Mouse (Mus musculus): ENCODE measurements at regions not wholly inside any gene's neighbourhood (a gene's known extent, or its start where the extent isn't known, plus 50 kb on each side); places are given as distances from the start of the nearest gene placed in this dataset.

DNA sequence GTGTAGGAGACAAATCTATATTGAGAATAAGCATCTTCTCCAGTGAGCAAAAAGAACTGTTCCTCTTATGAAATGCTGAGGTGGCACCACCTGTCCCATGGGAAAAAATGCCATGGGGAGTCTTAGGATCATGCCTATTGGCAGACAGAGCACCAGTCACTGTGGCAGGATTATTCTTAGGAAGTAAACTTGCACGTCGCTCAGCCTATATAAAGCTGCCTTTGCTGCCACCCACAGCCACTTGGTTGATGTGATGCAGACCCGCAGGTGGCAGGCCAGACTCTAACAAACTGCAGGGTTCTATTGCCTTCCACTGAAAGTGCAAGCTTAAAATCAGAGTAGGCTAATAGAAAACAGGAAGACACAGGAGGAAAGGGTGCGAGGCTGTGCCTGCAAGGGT, 126.7 kb downstream of the Gm826 start:
- Histone ChIP-seq H3K27me3 (ENCODE audit: insufficient read depth, low read length) (no peaks in the 10 kb centered on the region), H3K4me1 (ENCODE audit: insufficient read depth, low read length) (no peaks in the 10 kb centered on the region), H3K9ac (replicated peaks; ENCODE audit: low read length) (no peak overlapping the region), H3K9me3 (ENCODE audit: low read length) (no peaks in the 10 kb centered on the region), H3K4me3 (ENCODE audit: low read length) (no peak overlapping the region), H3K4me2 (ENCODE audit: low read depth, low read length) (no peak overlapping the region), H3K27ac (no peak overlapping the region), H3K36me3 (ENCODE audit: insufficient read depth, low read length) (no peaks in the 10 kb centered on the region)
- DNase-seq (ENCODE audit: low spot score) (peak; percentile 15), ATAC-seq (no peak)
- WGBS: 70% methylated on average over 4 of the region's 4 CpGs
- peak; percentile 31; the same call in 1 of the 2 replicates for TF ChIP-seq CTCF (IDR thresholded peaks at IDR 0.05; ENCODE audit: low read depth)

DNA sequence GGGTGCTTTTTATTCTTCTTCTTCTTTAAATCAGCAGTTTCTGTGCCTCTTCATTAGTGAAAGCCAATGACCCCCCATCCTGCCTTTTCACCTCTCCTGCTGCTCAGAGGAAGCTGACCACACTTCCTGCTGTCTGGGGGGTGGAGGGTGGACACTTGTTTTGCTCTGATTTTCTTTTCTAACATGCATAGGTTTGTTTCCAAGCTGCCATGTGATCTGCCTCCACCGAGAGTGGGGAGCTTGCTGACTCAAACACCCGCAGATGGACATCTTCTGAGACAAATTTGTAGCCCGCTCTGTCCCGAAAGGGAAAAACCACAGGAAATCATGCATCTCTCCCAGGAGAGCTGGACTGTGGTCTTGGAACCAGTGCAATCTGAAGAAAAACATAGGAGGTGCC, 141.3 kb downstream of the Gm826 start:
- no peak overlapping the region for H3K9ac ChIP-seq (replicated peaks; ENCODE audit: low read length)
- no peak for TF ChIP-seq CTCF (IDR thresholded peaks at IDR 0.05; ENCODE audit: low read depth)
- H3K27me3 ChIP-seq (ENCODE audit: insufficient read depth, low read length): no peaks in the 10 kb centered on the region
- WGBS: 69% methylated on average over 4 of the region's 4 CpGs
- DNase-seq (ENCODE audit: low spot score): no peak
- no peak overlapping the region for H3K4me3 ChIP-seq (ENCODE audit: low read length)
- H3K36me3 ChIP-seq (ENCODE audit: insufficient read depth, low read length): no peaks in the 10 kb centered on the region
- no peak overlapping the region for H3K4me2 ChIP-seq (ENCODE audit: low read depth, low read length)
- H3K27ac ChIP-seq: no peak overlapping the region
- ATAC-seq: no peak
- H3K9me3 ChIP-seq (ENCODE audit: low read length): no peaks in the 10 kb centered on the region
- H3K4me1 ChIP-seq (ENCODE audit: insufficient read depth, low read length): no peaks in the 10 kb centered on the region

DNA sequence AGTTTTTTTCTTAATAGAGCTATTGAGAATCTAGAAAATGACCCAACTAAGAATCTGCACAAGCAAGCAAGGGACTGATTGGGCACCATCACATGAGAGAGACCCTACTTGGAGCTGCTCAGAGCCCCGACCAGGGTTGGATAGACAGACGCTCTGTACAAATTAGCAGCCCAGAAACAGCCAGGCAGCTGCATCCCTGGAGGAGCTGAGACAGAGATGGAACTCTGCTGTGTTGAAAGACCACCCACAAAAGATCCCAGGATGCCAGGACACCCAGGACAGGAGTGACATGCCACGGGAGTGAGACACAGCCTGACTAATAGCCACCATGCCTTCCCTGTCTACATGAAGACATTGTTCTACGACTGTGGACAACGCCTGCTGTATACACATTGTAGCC, 147.9 kb downstream of the Gm826 start:
- DNase-seq (ENCODE audit: low spot score) (no peak), ATAC-seq (no peak)
- H3K9me3 ChIP-seq (ENCODE audit: low read length): no peaks in the 10 kb centered on the region
- H3K4me2 ChIP-seq (ENCODE audit: low read depth, low read length): no peak overlapping the region
- H3K27ac ChIP-seq: no peak overlapping the region
- H3K4me1 ChIP-seq (ENCODE audit: insufficient read depth, low read length): no peaks in the 10 kb centered on the region
- H3K9ac ChIP-seq (replicated peaks; ENCODE audit: low read length): no peak overlapping the region
- WGBS: 72% methylated on average over 5 of the region's 5 CpGs
- no peak for TF ChIP-seq CTCF (IDR thresholded peaks at IDR 0.05; ENCODE audit: low read depth)
- H3K4me3 ChIP-seq (ENCODE audit: low read length): no peak overlapping the region
- H3K27me3 ChIP-seq (ENCODE audit: insufficient read depth, low read length): no peaks in the 10 kb centered on the region
- H3K36me3 ChIP-seq (ENCODE audit: insufficient read depth, low read length): no peaks in the 10 kb centered on the region

DNA sequence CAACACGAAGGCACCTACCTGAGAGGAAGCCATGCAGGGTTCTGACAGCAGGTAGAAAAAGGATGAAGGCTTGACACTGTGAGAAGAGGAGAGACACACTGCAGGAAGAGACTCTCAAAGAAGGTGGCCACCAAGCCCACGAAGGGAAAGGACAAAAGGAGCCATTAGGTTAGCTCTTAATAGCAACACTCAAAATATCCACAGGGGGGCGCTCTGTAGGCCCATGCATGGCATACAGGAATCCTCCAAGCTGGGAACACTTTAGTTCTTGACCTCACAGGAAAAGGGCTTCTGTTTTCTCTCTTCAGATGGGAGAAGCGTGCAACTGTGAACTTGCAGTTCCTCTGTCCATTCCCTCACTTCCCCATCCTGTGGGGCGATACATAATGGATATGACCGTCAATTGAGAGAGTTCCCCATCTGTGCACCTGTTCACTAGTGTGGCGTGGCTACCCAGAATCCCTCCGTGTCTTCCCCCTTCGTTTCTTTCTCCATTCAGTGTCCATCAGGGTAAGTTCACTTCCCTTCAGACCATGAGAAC, 162.9 kb downstream of the Gm826 start:
- no peaks in the 10 kb centered on the region for H3K4me1 ChIP-seq (ENCODE audit: insufficient read depth, low read length)
- no peak overlapping the region for H3K9ac ChIP-seq (replicated peaks; ENCODE audit: low read length)
- ATAC-seq (no peak), DNase-seq (ENCODE audit: low spot score) (no peak)
- H3K4me2 ChIP-seq (ENCODE audit: low read depth, low read length): no peak overlapping the region
- H3K4me3 ChIP-seq (ENCODE audit: low read length): no peak overlapping the region
- H3K36me3 ChIP-seq (ENCODE audit: insufficient read depth, low read length): no peaks in the 10 kb centered on the region
- H3K27ac ChIP-seq: no peak overlapping the region
- H3K27me3 ChIP-seq (ENCODE audit: insufficient read depth, low read length): no peaks in the 10 kb centered on the region
- 73% methylated on average over 9 of the region's 9 CpGs for WGBS
- no peaks in the 10 kb centered on the region for H3K9me3 ChIP-seq (ENCODE audit: low read length)
- peak; percentile 17; the same call in 1 of the 2 replicates for TF ChIP-seq CTCF (IDR thresholded peaks at IDR 0.05; ENCODE audit: low read depth)

DNA sequence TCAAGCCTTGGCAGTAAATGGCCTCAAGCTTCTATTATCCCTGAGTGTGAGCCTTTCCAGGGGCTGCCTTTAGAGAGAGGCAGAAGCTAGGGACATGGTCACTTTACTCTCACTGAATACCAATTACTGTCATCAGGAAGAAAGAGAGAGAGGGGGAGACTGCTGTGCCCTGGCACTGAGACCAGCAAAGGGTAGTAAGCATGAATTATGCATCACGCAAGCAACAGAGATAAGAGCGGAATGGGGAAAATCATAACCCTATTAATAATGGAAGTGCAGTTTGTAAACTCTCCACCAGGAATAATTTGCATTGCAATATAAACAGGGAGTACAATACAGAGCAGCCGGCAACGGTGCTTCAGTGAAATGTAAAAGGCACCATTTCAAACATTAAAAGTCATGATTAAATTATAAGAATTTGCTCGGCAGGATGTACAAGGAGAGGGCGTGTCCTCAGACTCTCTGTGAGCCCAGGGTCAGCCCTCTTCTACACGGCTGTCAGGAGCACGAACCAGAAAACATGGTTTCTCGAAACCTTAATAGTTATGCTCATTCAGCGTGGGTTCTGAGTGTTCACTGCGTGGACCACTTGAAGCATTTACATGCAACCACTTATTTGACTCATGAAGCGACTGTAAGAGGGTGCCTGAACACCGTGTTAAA, 175.2 kb downstream of the Gm826 start:
- H3K36me3 ChIP-seq (ENCODE audit: insufficient read depth, low read length): no peaks in the 10 kb centered on the region
- no peak; the same call in 1 of the 2 replicates for TF ChIP-seq CTCF (IDR thresholded peaks at IDR 0.05; ENCODE audit: low read depth)
- DNase-seq (ENCODE audit: low spot score) (peak; percentile 20), ATAC-seq (peak; percentile 63)
- H3K9me3 ChIP-seq (ENCODE audit: low read length): no peaks in the 10 kb centered on the region
- peak overlapping the region; percentile 39 for H3K4me2 ChIP-seq (ENCODE audit: low read depth, low read length)
- H3K27me3 ChIP-seq (ENCODE audit: insufficient read depth, low read length): no peaks in the 10 kb centered on the region
- H3K27ac ChIP-seq: no peak overlapping the region
- no peak overlapping the region for H3K9ac ChIP-seq (replicated peaks; ENCODE audit: low read length)
- H3K4me3 ChIP-seq (ENCODE audit: low read length): no peak overlapping the region
- H3K4me1 ChIP-seq (ENCODE audit: insufficient read depth, low read length): no peaks in the 10 kb centered on the region
- 38% methylated on average over 13 of the region's 13 CpGs for WGBS

DNA sequence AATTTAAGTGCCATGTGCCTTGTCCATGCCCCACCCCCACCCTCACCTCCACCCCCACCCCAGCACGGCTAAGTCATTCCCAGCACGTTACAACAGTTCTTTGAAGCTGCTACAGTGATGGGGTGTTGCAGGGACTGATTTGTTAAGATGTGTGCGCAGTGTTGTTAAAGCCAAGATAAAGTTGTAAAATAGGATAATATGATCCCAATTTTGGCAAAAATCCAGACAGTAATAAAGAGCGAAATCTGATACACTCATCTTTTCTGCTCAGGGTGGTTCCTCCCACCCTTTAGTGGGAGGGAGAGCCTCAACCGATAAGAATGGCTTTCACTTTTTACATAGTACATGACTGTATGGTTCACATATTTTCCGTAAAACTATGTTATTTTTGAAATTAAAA, 180.2 kb downstream of the Gm826 start:
- Histone ChIP-seq H3K27me3 (ENCODE audit: insufficient read depth, low read length) (no peaks in the 10 kb centered on the region), H3K4me2 (ENCODE audit: low read depth, low read length) (no peak overlapping the region), H3K9ac (replicated peaks; ENCODE audit: low read length) (no peak overlapping the region), H3K4me1 (ENCODE audit: insufficient read depth, low read length) (no peaks in the 10 kb centered on the region), H3K27ac (no peak overlapping the region), H3K9me3 (ENCODE audit: low read length) (no peaks in the 10 kb centered on the region), H3K4me3 (ENCODE audit: low read length) (no peak overlapping the region), H3K36me3 (ENCODE audit: insufficient read depth, low read length) (no peaks in the 10 kb centered on the region)
- WGBS: 75% methylated on average over 6 of the region's 6 CpGs
- no peak for TF ChIP-seq CTCF (IDR thresholded peaks at IDR 0.05; ENCODE audit: low read depth)
- no peak for DNase-seq (ENCODE audit: low spot score)
- ATAC-seq: no peak

DNA sequence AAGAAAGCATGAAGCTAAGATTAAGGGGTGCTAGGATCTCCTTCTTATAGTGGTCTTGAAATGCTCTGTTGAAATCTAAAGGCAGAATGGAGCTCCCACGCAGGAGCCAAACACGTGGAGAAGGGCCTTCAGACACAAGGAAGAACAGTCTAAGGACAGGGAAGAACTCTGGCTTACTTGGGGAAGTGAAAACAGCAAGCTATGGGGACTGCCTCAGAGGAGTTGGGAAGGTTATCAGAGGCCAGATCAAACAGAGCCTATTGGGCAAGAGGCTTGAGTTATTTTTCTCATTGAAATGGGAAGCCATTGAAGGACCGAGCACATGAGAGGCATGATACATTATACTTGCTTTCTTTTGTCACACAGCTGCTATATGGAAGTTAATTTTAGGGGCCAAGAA, 181.9 kb downstream of the Gm826 start:
- H3K4me1 ChIP-seq (ENCODE audit: insufficient read depth, low read length): no peaks in the 10 kb centered on the region
- DNase-seq (ENCODE audit: low spot score) (no peak), ATAC-seq (no peak)
- no peaks in the 10 kb centered on the region for H3K27me3 ChIP-seq (ENCODE audit: insufficient read depth, low read length)
- H3K36me3 ChIP-seq (ENCODE audit: insufficient read depth, low read length): no peaks in the 10 kb centered on the region
- no peak overlapping the region for H3K4me3 ChIP-seq (ENCODE audit: low read length)
- no peak for TF ChIP-seq CTCF (IDR thresholded peaks at IDR 0.05; ENCODE audit: low read depth)
- H3K4me2 ChIP-seq (ENCODE audit: low read depth, low read length): no peak overlapping the region
- 84% methylated on average over 3 of the region's 3 CpGs for WGBS
- H3K9me3 ChIP-seq (ENCODE audit: low read length): no peaks in the 10 kb centered on the region
- H3K9ac ChIP-seq (replicated peaks; ENCODE audit: low read length): no peak overlapping the region
- H3K27ac ChIP-seq: no peak overlapping the region
